Comparison of ENCODE assay signal across 23 mouse cellular contexts in genomic region chr10:121116636-121117035, GRCm38 (mm10).
DNase-seq lines count a peak whose midpoint lies in the region; ATAC-seq and TF ChIP-seq lines count a peak whose summit lies in the region.
"Had no signal": no experiment of that assay in that cellular context is flagged by ENCODE, and none has a peak within 500 bp of the region (broad histone marks: within the 10 kb centered on the region; RNA-seq: fewer than 3 reads in every experiment).

No protein-coding gene starts in this region.

- H3K4me2 ChIP-seq in forebrain, postnatal 0 days (ENCODE audit: low read depth) = no peak overlapping the region
- H3K4me2 ChIP-seq in forebrain, embryonic 14.5 days (ENCODE audit: low read length) = no peak overlapping the region
- no peak overlapping the region for H3K4me2 ChIP-seq in hindbrain, postnatal 0 days (ENCODE audit: low read depth, low read length)
- H3K4me2 ChIP-seq in hindbrain, embryonic 14.5 days (replicated peaks) = no peak overlapping the region
- H3K4me2 ChIP-seq: embryonic facial prominence, embryonic 12.5 days; heart, embryonic 11.5 days; heart, embryonic 15.5 days had no signal

- no peaks in the 10 kb centered on the region for H3K9me3 ChIP-seq in forebrain, postnatal 0 days (ENCODE audit: low read length)
- peaks cover 3% of the 10 kb centered on the region; the same call in 1 of the 2 replicates for H3K9me3 ChIP-seq in forebrain, embryonic 14.5 days (replicated peaks; ENCODE audit: control insufficient read depth, low read length)
- H3K9me3 ChIP-seq in hindbrain, postnatal 0 days (ENCODE audit: low read length) = no peaks in the 10 kb centered on the region
- no peaks in the 10 kb centered on the region for H3K9me3 ChIP-seq in hindbrain, embryonic 14.5 days (ENCODE audit: control insufficient read depth, low read length)
- H3K9me3 ChIP-seq: embryonic facial prominence, embryonic 12.5 days; heart, embryonic 15.5 days had no signal

- H3K9ac ChIP-seq in forebrain, postnatal 0 days = no peak overlapping the region
- H3K9ac ChIP-seq in forebrain, embryonic 14.5 days (ENCODE audit: low read length) = no peak overlapping the region
- H3K9ac ChIP-seq in hindbrain, postnatal 0 days (replicated peaks; ENCODE audit: low read length) = no peak overlapping the region
- H3K9ac ChIP-seq in hindbrain, embryonic 14.5 days = no peak overlapping the region
- H3K9ac ChIP-seq: embryonic facial prominence, embryonic 12.5 days; heart, embryonic 15.5 days had no signal

- H3K27me3 ChIP-seq in forebrain, postnatal 0 days (ENCODE audit: insufficient read depth, low read length) = no peaks in the 10 kb centered on the region
- no peaks in the 10 kb centered on the region for H3K27me3 ChIP-seq in forebrain, embryonic 14.5 days (replicated peaks; ENCODE audit: control insufficient read depth, insufficient read depth, low read length)
- no peaks in the 10 kb centered on the region for H3K27me3 ChIP-seq in hindbrain, postnatal 0 days (ENCODE audit: insufficient read depth, low read length)
- H3K27me3 ChIP-seq in hindbrain, embryonic 14.5 days (ENCODE audit: control insufficient read depth, insufficient read depth, low read length) = no peaks in the 10 kb centered on the region
- H3K27me3 ChIP-seq: embryonic facial prominence, embryonic 12.5 days; heart, embryonic 15.5 days had no signal

- TF ChIP-seq CTCF in forebrain, postnatal 0 days (IDR thresholded peaks at IDR 0.05; ENCODE audit: low read depth) = no peak
- no peak for TF ChIP-seq CTCF in hindbrain, postnatal 0 days (IDR thresholded peaks at IDR 0.05; ENCODE audit: low read depth)

- H3K4me1 ChIP-seq in forebrain, postnatal 0 days (ENCODE audit: insufficient read depth) = no peaks in the 10 kb centered on the region
- H3K4me1 ChIP-seq in forebrain, embryonic 14.5 days (ENCODE audit: control insufficient read depth, insufficient read depth, low read length) = no peaks in the 10 kb centered on the region
- H3K4me1 ChIP-seq in hindbrain, postnatal 0 days (ENCODE audit: insufficient read depth, low read length) = no peaks in the 10 kb centered on the region
- no peaks in the 10 kb centered on the region for H3K4me1 ChIP-seq in hindbrain, embryonic 14.5 days (replicated peaks; ENCODE audit: control insufficient read depth, insufficient read depth, low read length)
- H3K4me1 ChIP-seq: embryonic facial prominence, embryonic 12.5 days; heart, embryonic 15.5 days had no signal

- ATAC-seq in forebrain, postnatal 0 days = peak; percentile 12; the same call in 1 of the 2 replicates
- no peak for ATAC-seq in forebrain, embryonic 14.5 days
- no peak for ATAC-seq in hindbrain, postnatal 0 days
- ATAC-seq in hindbrain, embryonic 14.5 days (ENCODE audit: low FRiP score) = no peak; the same call in 1 of the 2 replicates
- ATAC-seq in megakaryocyte progenitor cell, adult 5-6 weeks (replicated peaks; ENCODE audit: poor library complexity) = peak; percentile 14; the same call in 1 of the 2 replicates
- ATAC-seq: CD4-positive, CD25-positive, alpha-beta regulatory T cell, adult 4 months; forebrain, embryonic 16.5 days had no signal

- DNase-seq in forebrain, postnatal 0 days = no peak
- no peak for DNase-seq in forebrain, embryonic 14.5 days (ENCODE audit: low spot score)
- DNase-seq in hindbrain, postnatal 0 days (ENCODE audit: low spot score) = peak; percentile 25
- DNase-seq in hindbrain, embryonic 14.5 days (ENCODE audit: low spot score) = no peak
- DNase-seq in brain, adult 2 months (ENCODE audit: low read depth, low spot score) = peak; percentile 4
- no peak for DNase-seq in lung, postnatal 14 days
- DNase-seq: adrenal gland, adult 8-10 months; adrenal gland, postnatal 36 days; B cell, adult 2 months; cerebellum, adult 11 months; cerebellum, adult 8-10 months; cerebellum, postnatal 14 days; gastrocnemius, adult 2 months; gastrocnemius, postnatal 25 days; heart, adult 18-20 months; heart, postnatal 14 days had no signal

- H3K4me3 ChIP-seq in forebrain, postnatal 0 days (ENCODE audit: low read depth, low read length) = no peak overlapping the region
- no peak overlapping the region for H3K4me3 ChIP-seq in forebrain, embryonic 14.5 days (ENCODE audit: low read depth, low read length)
- H3K4me3 ChIP-seq in hindbrain, postnatal 0 days (ENCODE audit: low read length) = no peak overlapping the region
- no peak overlapping the region for H3K4me3 ChIP-seq in hindbrain, embryonic 14.5 days (replicated peaks; ENCODE audit: low read length)
- H3K4me3 ChIP-seq: embryonic facial prominence, embryonic 12.5 days; gastrocnemius, adult 2 months; heart, embryonic 15.5 days had no signal

- 23% methylated on average over 4 of the region's 4 CpGs for WGBS in forebrain, postnatal 0 days
- 30% methylated on average over 4 of the region's 4 CpGs for WGBS in forebrain, embryonic 14.5 days
- 39% methylated on average over 4 of the region's 4 CpGs for WGBS in hindbrain, postnatal 0 days
- WGBS in hindbrain, embryonic 14.5 days = 38% methylated on average over 4 of the region's 4 CpGs

- H3K27ac ChIP-seq in forebrain, postnatal 0 days (ENCODE audit: low read depth, low read length) = no peak overlapping the region
- no peak overlapping the region for H3K27ac ChIP-seq in forebrain, embryonic 14.5 days (ENCODE audit: low read depth, low read length)
- H3K27ac ChIP-seq in hindbrain, postnatal 0 days = no peak overlapping the region
- no peak overlapping the region for H3K27ac ChIP-seq in hindbrain, embryonic 14.5 days
- H3K27ac ChIP-seq: embryonic facial prominence, embryonic 12.5 days; gastrocnemius, adult 2 months; heart, embryonic 15.5 days had no signal

- no peaks in the 10 kb centered on the region for H3K36me3 ChIP-seq in forebrain, postnatal 0 days (ENCODE audit: insufficient read depth)
- H3K36me3 ChIP-seq in forebrain, embryonic 14.5 days (ENCODE audit: control insufficient read depth, insufficient read depth, low read length) = no peaks in the 10 kb centered on the region
- H3K36me3 ChIP-seq in hindbrain, postnatal 0 days (ENCODE audit: insufficient read depth, low read length) = no peaks in the 10 kb centered on the region
- no peaks in the 10 kb centered on the region for H3K36me3 ChIP-seq in hindbrain, embryonic 14.5 days (replicated peaks; ENCODE audit: control insufficient read depth, insufficient read depth)
- H3K36me3 ChIP-seq: embryonic facial prominence, embryonic 12.5 days; G1E; heart, embryonic 15.5 days had no signal

Comparison
In these comparisons a context has a peak if more than half of its experiments do, and no peak if none do; other contexts are left out.
1. ATAC-seq: peak in forebrain, postnatal 0 days (single experiment) and megakaryocyte progenitor cell, adult 5-6 weeks (single experiment); none in forebrain, embryonic 14.5 days (single experiment), hindbrain, postnatal 0 days (single experiment) and hindbrain, embryonic 14.5 days (single experiment).
2. DNase-seq: peak in hindbrain, postnatal 0 days (single experiment) and brain, adult 2 months (single experiment); none in forebrain, postnatal 0 days (single experiment), forebrain, embryonic 14.5 days (single experiment), hindbrain, embryonic 14.5 days (single experiment) and lung, postnatal 14 days (single experiment).